In genomic region chr1:58504577-58505254, GRCm38 (mm10) we compare ENCODE assay signal across 7 mouse cellular contexts. TPM values are rescaled to one million over a fixed set of nuclear protein-coding genes. Genes with fewer than 3 reads are reported as not detected.
DNase-seq lines count a peak whose midpoint lies in the region; ATAC-seq lines count a peak whose summit lies in the region.

Gene Orc2, minus strand, starts transcription at chr1:58505109.

- intact Hi-C loops in gastrocnemius, postnatal 36 days (cut with DNase I), result no loop called here
- intact Hi-C loops in left cerebral cortex, postnatal 25 days (cut with DNase I), result no loop called here

- H3K36me3 ChIP-seq in intestine, embryonic 15.5 days, result peaks cover under 1% of the 10 kb centered on the region
- H3K36me3 ChIP-seq in midbrain, embryonic 10.5 days, result peaks cover 48% of the 10 kb centered on the region

- H3K4me2 ChIP-seq in intestine, embryonic 15.5 days (replicated peaks), result peak within 1 kb of the TSS; percentile 83

- peaks cover 7% of the 10 kb centered on the region; the same call in 1 of the 2 replicates for H3K4me1 ChIP-seq in intestine, embryonic 15.5 days (replicated peaks)
- peaks cover 14% of the 10 kb centered on the region for H3K4me1 ChIP-seq in midbrain, embryonic 10.5 days

- H3K27ac ChIP-seq in intestine, embryonic 15.5 days, result peak within 1 kb of the TSS; percentile 83
- peak within 1 kb of the TSS; percentile 94 for H3K27ac ChIP-seq in midbrain, embryonic 10.5 days (replicated peaks)

- H3K9ac ChIP-seq in intestine, embryonic 15.5 days, result peak within 1 kb of the TSS; percentile 92

- H3K9me3 ChIP-seq in intestine, embryonic 15.5 days, result peaks cover 4% of the 10 kb centered on the region; the same call in 1 of the 2 replicates
- peaks cover 36% of the 10 kb centered on the region for H3K9me3 ChIP-seq in midbrain, embryonic 10.5 days (replicated peaks)

- WGBS in intestine, embryonic 15.5 days, result under 1% methylated on average over 57 of the region's 64 CpGs
- under 1% methylated on average over 64 of the region's 64 CpGs for WGBS in midbrain, embryonic 10.5 days

- H3K27me3 ChIP-seq in intestine, embryonic 15.5 days (replicated peaks), result no peaks in the 10 kb centered on the region
- no peaks in the 10 kb centered on the region for H3K27me3 ChIP-seq in midbrain, embryonic 10.5 days (ENCODE audit: low read depth, poor library complexity, severe bottlenecking)

- H3K4me3 ChIP-seq in intestine, embryonic 15.5 days (replicated peaks), result peak within 1 kb of the TSS; percentile 98
- H3K4me3 ChIP-seq in midbrain, embryonic 10.5 days, result peak within 1 kb of the TSS; percentile 90

- peak; percentile 100 for ATAC-seq in intestine, embryonic 15.5 days

- DNase-seq in adrenal gland, adult 2 months, result peak; percentile 96
- DNase-seq in embryo, embryonic 11.5 days (ENCODE audit: low read depth, low spot score), result peak; percentile 84
- DNase-seq in gastrocnemius, postnatal 36 days, result peak; percentile 81 to 83
- peak; percentile 92 to 97 for DNase-seq in left cerebral cortex, postnatal 25 days (ENCODE audit: low spot score in 2 of 2)
- DNase-seq in midbrain, embryonic 10.5 days (ENCODE audit: low spot score), result peak; percentile 91
- DNase-seq in right cerebral cortex, postnatal 4 days, result peak; percentile 88

RNA-seq across cellular contexts. Expression of gene Orc2, which starts in this region (rescaled TPM):
- 10 to 100 TPM; 18.0 to 23.7 TPM for total RNA-seq in adrenal gland, adult 2 months (2021)
- 9.8 and 16.2 TPM in 2 replicates for polyA plus RNA-seq in adrenal gland, adult 2 months (2012; rRNA removed)
- 10 to 100 TPM in 1 of 2 experiments, 1 to 10 TPM in 1; 9.1 to 11.5 TPM for total RNA-seq in gastrocnemius, postnatal 36 days (2021)
- polyA plus RNA-seq in intestine, embryonic 15.5 days (2015; fragmentation: Nextera tagmentation; extraction: Ambion mirVana), result 20.1 and 22.0 TPM in 2 replicates
- 10 to 100 TPM; 25.5 to 26.5 TPM for total RNA-seq in left cerebral cortex, postnatal 25 days (2021)
- 41.9 and 50.9 TPM in 2 replicates for polyA plus RNA-seq in midbrain, embryonic 10.5 days (2016; fragmentation: Nextera tagmentation; extraction: Ambion mirVana)

Comparison
In these comparisons a context has a peak if more than half of its experiments do, and no peak if none do; other contexts are left out.
1. Peak in every context shown above with its lines: DNase-seq, ATAC-seq, H3K4me3 ChIP-seq and H3K27ac ChIP-seq.